Mouse (Mus musculus) small intestine, adult 2 months (tissue): Measurements from ENCODE around the gene Lrrc28.

ENCODE experiments used
- CTCF ChIP-seq: fragments of 200-500 bp; IDR thresholded peaks from 2 replicates; pipeline ENCODE4 v1.5.1; 2012; ENCODE audit warnings: low read depth, mild to moderate bottlenecking, control low read depth, inconsistent platforms, low read length, moderate library complexity, mixed read lengths; ENCODE audit not compliant: insufficient replicate concordance, insufficient read length; ENCODE audit errors: extremely low read depth
- POLR2A ChIP-seq: fragments of 200-500 bp; IDR thresholded peaks from 2 replicates; pipeline ENCODE4 v1.6.1; 2012; ENCODE audit warnings: low read depth, mild to moderate bottlenecking, control low read depth, inconsistent platforms, low read length, moderate library complexity

GRCm38 (mm10) chr7:67672650-67673049 lies 27.6 kb upstream of the Lrrc28 start:
- TF ChIP-seq CTCF (peak; percentile 82; the same call in 1 of the 2 replicates), POLR2A (no peak)
